Mouse (Mus musculus) E14TG2a.4 (cell line): ENCODE results near the gene Fbn1.

Experiments used
- CTCF ChIP-seq: conservative IDR thresholded peaks from 2 replicates; pipeline ENCODE4 v1.5.1; 2014; ENCODE audit warnings: low read length
- NANOG ChIP-seq: IDR thresholded peaks from 2 replicates; pipeline ENCODE4 v1.6.1; 2014; ENCODE audit warnings: borderline replicate concordance, low read length, mixed read lengths
- POU5F1 ChIP-seq: IDR thresholded peaks from 2 replicates; pipeline ENCODE4 v1.6.1; 2014; ENCODE audit warnings: low read length, borderline replicate concordance

DNA sequence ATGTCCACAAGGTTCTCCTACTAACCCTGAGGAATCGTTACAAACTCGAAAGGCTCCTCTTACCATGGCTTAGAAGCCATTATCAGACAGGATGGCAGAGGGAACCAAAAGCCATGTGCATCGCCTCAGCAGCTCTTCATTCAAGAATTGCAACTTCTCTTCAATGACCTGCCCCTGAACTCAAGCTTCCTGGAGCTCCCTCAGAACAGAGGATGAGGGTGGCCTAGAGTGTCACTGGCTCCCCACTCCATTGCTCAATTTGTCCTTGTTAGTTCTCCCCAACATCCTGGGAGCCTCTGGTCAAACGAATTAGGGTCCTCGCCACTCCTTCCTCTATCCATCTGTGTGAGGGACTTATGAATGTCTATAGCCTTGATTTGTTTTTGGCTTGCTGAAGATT, 231.1 kb downstream of the Fbn1 start:
- TF ChIP-seq CTCF (no peak), NANOG (no peak), POU5F1 (no peak)
